8 mouse cellular contexts compared by ENCODE assay signal in genomic region chr14:57664822-57665627, GRCm38 (mm10). TPM values are rescaled to one million over a fixed set of nuclear protein-coding genes. Genes with fewer than 3 reads are reported as not detected.
DNase-seq lines count a peak whose midpoint lies in the region; ATAC-seq and TF ChIP-seq lines count a peak whose summit lies in the region.

Xpo4 (minus strand) TSS chr14:57665430.

- peak; percentile 97 for ATAC-seq in frontal cortex, adult (ENCODE audit: low TSS enrichment)
- ATAC-seq in lung, embryonic 16.5 days (ENCODE audit: low read depth), result peak; percentile 96

- peak within 1 kb of the TSS; percentile 78 for H3K4me3 ChIP-seq in hindbrain, embryonic 10.5 days
- peak within 1 kb of the TSS; percentile 68 for H3K4me3 ChIP-seq in lung, embryonic 16.5 days (ENCODE audit: low read length)
- H3K4me3 ChIP-seq in thymus, adult 2 months (ENCODE audit: control insufficient read depth, insufficient read depth, low read length), result peak within 1 kb of the TSS; percentile 98

- peak within 1 kb of the TSS; percentile 68 for H3K4me2 ChIP-seq in lung, embryonic 16.5 days (ENCODE audit: low read depth, low read length)

- peak; percentile 88; the same call in 1 of the 2 replicates for TF ChIP-seq CTCF in thymus, adult 2 months (IDR thresholded peaks at IDR 0.05; ENCODE audit: borderline replicate concordance, control insufficient read depth, extremely low read depth, insufficient read depth, low read length, poor library complexity)

- DNase-seq in Muller cell, postnatal 12 days (ENCODE audit: inconsistent ontology term), result peak; percentile 87
- peak; percentile 83 for DNase-seq in cerebellum, adult 9-10 months
- DNase-seq in hindbrain, embryonic 10.5 days (ENCODE audit: low spot score), result peak; percentile 90
- DNase-seq in layer of hippocampus, adult 9-11 months, result peak; percentile 83
- DNase-seq in ovary, adult 18-20 months (ENCODE audit: low spot score), result peak; percentile 67
- DNase-seq in thymus, adult 2 months, result peak; percentile 76

- H3K9ac ChIP-seq in lung, embryonic 16.5 days (ENCODE audit: low read length), result peak within 1 kb of the TSS; percentile 92

- no peaks in the 10 kb centered on the region; the same call in none of the 2 replicates for H3K36me3 ChIP-seq in hindbrain, embryonic 10.5 days
- no peaks in the 10 kb centered on the region for H3K36me3 ChIP-seq in lung, embryonic 16.5 days (ENCODE audit: control insufficient read depth, insufficient read depth, low read length)
- no peaks in the 10 kb centered on the region for H3K36me3 ChIP-seq in thymus, adult 2 months (ENCODE audit: control insufficient read depth, insufficient read depth, low read length)

- H3K4me1 ChIP-seq in hindbrain, embryonic 10.5 days (replicated peaks), result peaks cover 21% of the 10 kb centered on the region
- peaks cover 12% of the 10 kb centered on the region for H3K4me1 ChIP-seq in lung, embryonic 16.5 days (replicated peaks; ENCODE audit: control insufficient read depth, insufficient read depth, low read length)
- peaks cover 4% of the 10 kb centered on the region for H3K4me1 ChIP-seq in thymus, adult 2 months (replicated peaks; ENCODE audit: control insufficient read depth, insufficient read depth, low read length)

- H3K9me3 ChIP-seq in hindbrain, embryonic 10.5 days, result no peaks in the 10 kb centered on the region
- H3K9me3 ChIP-seq in lung, embryonic 16.5 days (ENCODE audit: control insufficient read depth, low read length), result no peaks in the 10 kb centered on the region

- peak; percentile 78 for TF ChIP-seq POLR2A in thymus, adult 2 months (IDR thresholded peaks at IDR 0.05; ENCODE audit: control insufficient read depth, extremely low read depth, insufficient read depth, low read length, poor library complexity)

- H3K27ac ChIP-seq in hindbrain, embryonic 10.5 days, result peak within 1 kb of the TSS; percentile 98
- H3K27ac ChIP-seq in lung, embryonic 16.5 days (ENCODE audit: low read length), result peak within 1 kb of the TSS; percentile 92
- H3K27ac ChIP-seq in thymus, adult 2 months (ENCODE audit: control insufficient read depth, insufficient read depth, low read length), result peak within 1 kb of the TSS; percentile 35

- H3K27me3 ChIP-seq in hindbrain, embryonic 10.5 days (ENCODE audit: insufficient read depth, poor library complexity, severe bottlenecking), result no peaks in the 10 kb centered on the region
- H3K27me3 ChIP-seq in lung, embryonic 16.5 days (ENCODE audit: control insufficient read depth, insufficient read depth, low read depth, low read length), result no peaks in the 10 kb centered on the region
- no peaks in the 10 kb centered on the region for H3K27me3 ChIP-seq in thymus, adult 2 months (ENCODE audit: control insufficient read depth, insufficient read depth, low read length)

- under 1% methylated on average over 80 of the region's 80 CpGs for WGBS in hindbrain, embryonic 10.5 days
- WGBS in lung, embryonic 16.5 days, result under 1% methylated on average over 79 of the region's 80 CpGs
- WGBS in thymus, adult 2 months, result under 1% methylated on average over 80 of the region's 80 CpGs

RNA-seq across cellular contexts. Expression of gene Xpo4, which starts in this region (rescaled TPM):
- 23.1 and 27.5 TPM in 2 replicates for polyA plus RNA-seq in hindbrain, embryonic 10.5 days (2016; fragmentation: Nextera tagmentation; extraction: Ambion mirVana)
- 19.7 and 19.8 TPM in 2 replicates for polyA plus RNA-seq in lung, embryonic 16.5 days (2015; fragmentation: Nextera tagmentation; extraction: Ambion mirVana)
- polyA plus RNA-seq in thymus, adult 2 months (2012; rRNA removed), result 5.9 and 6.9 TPM in 2 replicates

Comparison
In these comparisons a context has a peak if more than half of its experiments do, and no peak if none do; other contexts are left out.
1. Peak in every context shown above with its lines: DNase-seq, ATAC-seq, H3K4me3 ChIP-seq and H3K27ac ChIP-seq.
2. H3K27ac ChIP-seq: peak in every context shown above with its lines; median percentile 98 in hindbrain, embryonic 10.5 days; 92 in lung, embryonic 16.5 days; 35 in thymus, adult 2 months.